Mouse (Mus musculus) ES-CJ7 (cell line): ENCODE results near the gene Maoa.

Experiments
- DNase-seq: peaks from one replicate; pipeline ENCODE4 v3.0.0; 2011; ENCODE audit warnings: low read depth, low spot score

The Maoa gene

GRCm38 (mm10) chrX:16619034-16619929 is at the start of gene Maoa:
Gene Maoa, plus strand, starts transcription at chrX:16619698.
- peak; percentile 88 for DNase-seq

- DNase-seq, result peak; percentile 80
These were observed 1.1 kb upstream of the Maoa start for GRCm38 (mm10) chrX:16618225-16619033.

- DNase-seq, result no peak
These were observed 37.0 kb downstream of the Maoa start for GRCm38 (mm10) chrX:16656511-16656910.

GRCm38 (mm10) chrX:16706094-16706493 is 86.6 kb downstream of the Maoa start:
- DNase-seq, result no peak

GRCm38 (mm10) chrX:16714033-16714432 is 94.5 kb downstream of the Maoa start:
- DNase-seq, result no peak
